Mouse (Mus musculus): ENCODE measurements around the gene Sema4c. TPM values are rescaled to one million over a fixed set of nuclear protein-coding genes. Genes with fewer than 3 reads are reported as not detected.

Sema4c gene
- total RNA-seq (2021), result 10 to 100 TPM; 24.4 to 25.0 TPM

DNA sequence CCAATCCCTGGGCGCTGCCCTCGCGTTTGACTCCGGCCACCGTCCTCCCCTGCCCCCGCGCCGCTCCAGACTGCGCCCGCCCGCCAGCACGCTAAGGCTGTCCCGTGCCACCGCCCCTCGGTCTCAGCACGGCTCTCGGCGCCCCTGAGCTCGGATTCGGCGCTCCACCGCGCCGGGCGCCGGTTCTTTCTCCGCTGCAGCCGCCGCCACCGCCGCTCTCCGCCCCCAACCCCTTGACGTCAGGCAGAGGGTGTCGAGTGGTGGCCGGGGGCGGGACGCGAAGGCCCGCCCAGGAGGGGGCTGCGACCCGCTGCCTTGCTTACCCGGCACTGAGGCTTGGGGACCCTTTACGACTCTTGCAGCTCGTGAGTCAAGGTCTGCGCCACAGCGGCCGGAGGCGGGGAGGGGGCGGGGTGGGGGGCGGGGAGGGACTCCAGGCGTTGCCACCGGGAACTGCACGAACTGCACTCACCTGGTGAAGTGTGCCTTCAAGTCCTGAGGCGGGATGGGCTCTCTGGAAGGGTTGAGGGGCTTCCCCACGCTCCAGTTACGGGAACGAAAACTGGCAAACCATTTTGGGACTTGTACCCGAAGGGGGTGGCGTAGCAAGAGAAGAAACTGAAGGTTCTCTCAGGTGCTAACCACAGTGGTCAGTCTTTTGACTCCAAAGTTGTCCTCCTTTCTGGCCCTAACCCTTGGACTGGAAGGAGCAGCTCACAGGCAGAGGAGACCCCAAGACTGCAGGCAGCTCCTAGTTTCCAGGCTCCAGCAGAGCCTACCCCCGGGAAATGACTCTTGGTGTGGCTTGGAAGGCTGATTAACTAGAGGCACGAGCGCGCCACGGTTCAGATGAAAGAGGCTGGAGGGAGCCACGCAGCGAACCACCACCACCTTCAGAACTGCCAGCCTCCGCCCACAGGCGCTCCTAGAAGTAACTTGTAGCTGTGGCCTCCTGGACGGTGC is at the start of gene Sema4c:
Gene Sema4c (minus strand): TSS at position 319 of the 963 bp plus-strand sequence.
- intact Hi-C loops (cut with DNase I), result no loop called here
- DNase-seq, result peak; percentile 82 to 83

DNA sequence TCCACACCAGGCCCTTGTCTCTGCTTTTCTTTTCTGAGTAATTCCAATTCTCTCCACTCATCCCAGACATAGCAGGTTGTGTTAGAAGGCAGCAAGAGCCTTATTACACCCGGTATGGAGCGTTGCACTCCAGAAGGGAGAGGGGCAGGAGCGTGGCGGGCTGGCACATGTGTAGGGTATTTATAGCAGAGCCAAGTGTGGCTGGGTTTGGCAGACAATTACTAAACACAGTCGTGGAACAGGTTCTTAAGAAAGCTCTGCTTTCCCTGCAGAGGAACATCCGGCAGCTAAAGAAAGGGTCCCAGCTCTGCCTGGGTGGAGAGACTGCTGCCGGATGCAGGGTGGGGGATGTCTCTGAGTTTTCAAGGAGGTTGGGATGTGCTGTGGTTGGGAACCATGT is 48.8 kb upstream of the Sema4c start:
- DNase-seq, result peak; percentile 51 to 62

GRCm38 (mm10) chr1:36604254-36605156 is 46.4 kb upstream of the Sema4c start:
- intact Hi-C loops (cut with DNase I), result no loop called here

More for the DNA sequence above, 48.8 kb upstream of the Sema4c start:
- intact Hi-C loops (cut with DNase I), result no loop called here

DNA sequence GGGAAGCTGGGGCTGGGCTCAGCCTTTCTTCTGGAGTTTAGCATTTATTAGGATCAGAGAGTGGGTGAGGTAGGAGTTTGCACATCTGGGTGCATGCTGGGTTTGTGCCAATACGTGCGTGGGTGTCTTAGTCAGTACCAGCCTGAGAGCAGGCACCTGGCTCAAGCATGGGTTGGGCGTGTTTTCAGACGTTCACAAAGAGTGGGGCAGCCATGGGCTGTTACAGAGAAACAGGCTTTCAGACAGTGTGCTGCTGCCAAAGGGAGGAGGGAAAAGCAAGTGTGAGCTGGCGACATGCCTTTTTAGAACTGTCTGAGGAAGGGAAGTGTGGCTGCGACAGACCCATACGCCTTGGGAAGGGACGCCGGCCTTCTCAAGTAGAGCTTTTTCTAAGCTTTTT is 45.2 kb upstream of the Sema4c start:
- intact Hi-C loops (cut with DNase I), result loop anchor here (2.0 kb wide), 1 partner anchor 113 kb away; no protein-coding TSS in a partner anchor

More at GRCm38 (mm10) chr1:36604254-36605156, 46.4 kb upstream of the Sema4c start:
- DNase-seq, result no peak

DNA sequence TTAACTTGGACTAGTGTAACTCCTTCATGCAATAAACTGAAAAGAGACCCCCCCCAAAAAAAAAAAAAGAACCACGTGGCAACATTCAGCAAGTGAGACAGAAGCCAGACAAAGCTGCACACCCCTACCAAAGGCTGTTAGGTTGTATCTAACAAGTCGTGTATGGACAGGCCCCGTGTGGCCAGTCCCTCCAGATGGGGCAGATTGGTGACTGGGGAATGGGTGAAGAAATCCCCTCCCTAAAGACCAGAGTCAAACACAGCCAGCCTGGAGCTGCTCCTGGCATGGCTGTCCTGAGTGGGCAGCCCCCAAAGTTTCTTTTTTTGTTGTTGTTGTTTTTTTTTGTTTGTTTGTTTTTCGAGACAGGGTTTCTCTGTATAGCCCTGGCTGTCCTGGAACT is 44.1 kb upstream of the Sema4c start:
- intact Hi-C loops (cut with DNase I), result loop anchor here (2.0 kb wide), 1 partner anchor 115 kb away; no protein-coding TSS in a partner anchor
- no peak for DNase-seq

More for the DNA sequence above, 45.2 kb upstream of the Sema4c start:
- DNase-seq, result peak; percentile 74 to 77

DNA sequence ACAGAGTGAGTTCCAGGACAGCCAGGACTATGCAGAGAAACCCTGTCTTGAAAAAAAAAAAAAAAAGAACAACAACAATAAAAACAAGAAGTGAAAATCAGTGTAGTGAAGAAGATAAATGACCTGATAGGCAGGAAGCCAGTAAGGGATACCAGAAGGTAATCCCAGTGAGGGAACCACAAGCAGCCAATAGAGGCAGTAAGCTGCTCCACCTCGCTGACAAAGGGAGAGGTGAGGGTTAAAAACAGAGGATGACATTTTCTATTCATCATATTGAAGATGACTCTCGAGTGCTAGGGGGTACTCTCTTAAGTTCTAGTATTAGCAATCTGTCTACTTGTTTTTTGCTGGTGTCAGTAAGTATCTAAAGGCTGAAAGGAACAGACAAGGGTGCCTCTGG is 40.3 kb upstream of the Sema4c start:
- DNase-seq, result no peak
- intact Hi-C loops (cut with DNase I), result no loop called here

- DNase-seq, result peak; percentile 61
- intact Hi-C loops (cut with DNase I), result no loop called here
Measured at GRCm38 (mm10) chr1:36596114-36596513, 38.0 kb upstream of the Sema4c start.

GRCm38 (mm10) chr1:36595167-36595931 is 37.2 kb upstream of the Sema4c start:
- no peak for DNase-seq
- intact Hi-C loops (cut with DNase I), result no loop called here

DNA sequence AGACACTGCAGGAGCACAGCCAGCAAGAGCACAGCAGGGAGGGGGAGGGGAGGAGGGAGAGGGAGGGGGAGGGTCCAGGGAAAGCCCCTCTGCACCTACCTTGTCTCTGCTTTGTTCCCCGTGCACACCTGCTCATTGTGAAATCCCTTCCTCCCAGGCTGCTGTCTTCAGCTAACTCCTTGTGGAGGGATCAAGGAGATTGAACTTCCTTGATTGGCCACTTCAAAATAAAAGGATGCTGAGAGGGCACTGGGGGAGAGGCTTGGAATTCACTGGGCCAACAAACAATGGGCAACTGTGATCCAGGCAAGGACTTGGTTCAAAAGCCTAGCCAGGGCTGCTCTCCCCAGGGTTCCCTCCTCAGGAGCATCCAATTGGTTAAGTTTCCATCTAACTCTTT is 35.0 kb upstream of the Sema4c start:
- intact Hi-C loops (cut with DNase I), result no loop called here
- DNase-seq, result no peak

GRCm38 (mm10) chr1:36591408-36591807 is 33.3 kb upstream of the Sema4c start:
- DNase-seq, result no peak
- intact Hi-C loops (cut with DNase I), result no loop called here

DNA sequence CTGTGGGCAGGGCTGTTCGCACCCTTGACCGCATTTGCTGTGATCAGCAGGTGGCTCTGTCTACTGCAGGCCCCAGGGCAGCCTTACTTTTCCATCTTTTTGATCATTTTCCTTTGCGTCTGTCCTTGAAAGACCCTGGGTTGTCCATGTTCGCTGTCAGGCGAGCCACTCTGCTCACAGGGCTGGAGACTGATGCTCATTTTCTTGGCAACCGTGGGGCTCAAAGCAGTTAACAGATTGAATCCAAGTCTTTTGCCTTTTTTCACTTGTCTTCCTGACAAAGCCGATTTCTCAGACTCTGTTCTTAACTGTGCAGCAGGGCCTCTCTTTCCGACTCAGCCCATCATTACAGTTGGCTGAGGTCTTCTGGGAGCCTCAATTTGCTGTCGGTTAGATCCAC is 32.5 kb upstream of the Sema4c start:
- intact Hi-C loops (cut with DNase I), result no loop called here
- peak in 1 of 2 experiments; percentile 26 for DNase-seq

- intact Hi-C loops (cut with DNase I), result loop anchor here (1.0 kb wide), 1 partner anchor 33 kb away; no protein-coding TSS in a partner anchor
Measured at GRCm38 (mm10) chr1:36589486-36589885, 31.3 kb upstream of the Sema4c start.

DNA sequence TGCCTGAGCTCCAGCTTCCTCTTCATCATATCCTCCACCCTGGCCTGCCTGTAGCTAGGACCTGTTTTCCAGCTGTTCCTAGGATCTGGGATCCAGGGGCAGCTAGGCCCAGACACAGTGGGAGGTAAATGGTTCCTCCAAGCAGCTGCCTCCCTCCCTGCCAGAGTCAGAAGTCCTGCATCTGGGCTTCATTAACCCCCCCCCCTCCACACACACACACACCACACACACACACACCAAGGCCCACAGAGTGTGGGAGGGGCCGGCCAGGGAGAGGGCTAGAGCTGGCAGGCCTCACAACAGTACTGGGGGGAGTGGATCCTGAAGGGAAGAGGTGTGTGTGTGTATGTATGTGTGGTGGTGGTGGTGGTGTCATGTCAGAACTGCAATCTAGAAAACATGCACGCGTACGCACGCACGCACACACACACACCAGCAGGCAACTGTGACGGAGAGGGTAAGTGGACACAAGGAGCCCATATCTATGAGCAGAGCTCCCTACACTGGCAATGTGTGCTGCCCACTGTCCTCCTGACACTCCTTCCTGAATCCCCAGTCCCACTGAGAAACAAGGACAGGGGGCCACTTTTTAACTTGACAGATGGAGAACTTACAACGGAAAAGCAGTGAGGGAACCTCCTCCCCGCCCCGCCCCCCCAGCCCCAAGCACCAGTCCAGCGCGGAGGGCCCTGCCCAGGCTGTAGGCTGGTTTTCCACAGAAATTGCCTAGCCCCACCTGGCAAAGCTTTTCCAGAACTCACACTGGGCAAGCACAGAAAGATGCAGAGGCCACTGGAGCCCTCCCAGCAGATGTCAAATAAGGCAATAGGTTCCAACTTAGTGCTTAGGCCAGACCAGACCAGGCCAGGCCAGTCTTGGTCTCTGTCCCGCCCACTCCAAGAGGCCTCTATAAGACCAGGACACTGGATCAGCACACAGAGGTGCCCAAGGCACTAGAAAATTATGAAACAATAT is 30.6 kb upstream of the Sema4c start:
- DNase-seq, result peak; percentile 72 to 76
- intact Hi-C loops (cut with DNase I), result loop anchor here (1.0 kb wide), 1 partner anchor 32 kb away; no protein-coding TSS in a partner anchor

More at GRCm38 (mm10) chr1:36589486-36589885, 31.3 kb upstream of the Sema4c start:
- peak; percentile 89 for DNase-seq

DNA sequence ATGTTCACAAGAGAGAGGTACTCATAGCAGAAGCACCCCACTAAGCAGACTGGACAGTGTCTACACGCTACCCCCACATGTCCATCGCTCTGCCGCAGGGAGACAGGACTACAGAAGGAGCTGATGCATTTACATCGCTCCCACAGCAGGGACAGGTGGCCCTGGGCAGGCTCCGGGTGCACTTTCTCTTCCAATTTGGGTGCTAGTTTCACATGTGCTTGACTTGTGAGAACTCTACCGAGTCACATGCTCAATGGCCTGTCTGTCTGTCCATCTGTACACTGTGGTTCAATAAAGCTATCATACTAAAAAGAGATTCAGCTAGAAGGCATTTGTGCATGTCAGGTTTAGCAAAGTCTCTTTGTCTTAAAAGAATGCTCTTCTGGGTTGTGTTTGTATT is 29.7 kb upstream of the Sema4c start:
- DNase-seq, result no peak
- intact Hi-C loops (cut with DNase I), result no loop called here

DNA sequence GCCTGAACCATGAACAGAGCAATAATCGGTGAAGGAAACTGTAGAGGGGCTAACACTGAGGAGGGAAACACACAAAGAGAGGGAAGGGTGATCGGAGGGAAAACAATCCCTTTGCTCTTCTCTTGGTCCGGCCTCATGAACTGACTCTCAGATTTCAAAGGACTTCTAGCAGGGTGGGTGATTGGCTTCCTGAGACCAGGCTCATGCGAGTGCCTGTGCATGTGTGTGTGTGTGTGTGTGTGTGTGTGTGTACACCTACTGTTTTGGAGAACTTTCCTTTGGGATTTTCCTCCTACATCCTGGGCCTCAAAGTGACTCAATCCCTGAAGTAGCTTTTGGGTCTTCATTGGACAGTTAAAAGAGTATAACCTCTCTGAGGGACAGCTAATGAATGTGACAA is 28.1 kb upstream of the Sema4c start:
- DNase-seq, result no peak
- intact Hi-C loops (cut with DNase I), result no loop called here

GRCm38 (mm10) chr1:36583408-36584116 is 25.4 kb upstream of the Sema4c start:
- intact Hi-C loops (cut with DNase I), result no loop called here

GRCm38 (mm10) chr1:36582211-36582610 is 24.1 kb upstream of the Sema4c start:
- DNase-seq, result no peak
- intact Hi-C loops (cut with DNase I), result no loop called here

More at GRCm38 (mm10) chr1:36583408-36584116, 25.4 kb upstream of the Sema4c start:
- no peak for DNase-seq

GRCm38 (mm10) chr1:36581260-36581659 is 23.1 kb upstream of the Sema4c start:
- intact Hi-C loops (cut with DNase I), result no loop called here
- peak; percentile 45 to 60 for DNase-seq
